Mouse (Mus musculus): ENCODE results near the gene Tnfrsf9.
"Not testable (repeated sequence)": the region's sequence is repeated elsewhere in the genome, so short reads cannot be mapped to it uniquely, and the experiment has no call there.

Tnfrsf9 gene

DNA sequence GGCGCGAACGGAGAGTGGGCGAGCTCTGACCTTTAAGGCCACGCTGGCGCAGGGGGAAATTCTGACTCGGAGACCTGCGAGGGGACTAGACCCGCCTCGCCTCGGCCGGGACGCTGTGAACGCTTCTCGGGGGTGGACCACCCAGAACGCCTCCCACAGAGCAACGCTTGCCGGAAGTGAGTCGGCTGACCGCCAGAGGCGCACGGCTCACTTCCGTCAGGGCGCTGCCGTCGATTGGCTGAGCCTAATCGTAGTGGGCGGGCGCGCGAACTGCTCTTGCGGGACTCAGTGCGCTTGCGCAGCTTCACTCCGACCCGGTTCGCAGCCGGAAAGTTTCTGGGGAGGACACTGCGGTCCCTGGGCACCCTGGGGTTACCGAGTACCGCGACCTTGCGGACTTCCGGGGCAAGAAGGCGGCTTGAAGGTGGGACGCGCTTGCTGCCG is at the start of gene Tnfrsf9, which contains the start of gene Park7:
TSS of gene Tnfrsf9 (plus strand) at position 273 of the 444 bp plus-strand sequence.
TSS of gene Park7 (minus strand) at position 148 of the 444 bp plus-strand sequence.
- peak; percentile 87 to 96 for DNase-seq (ENCODE audit: low spot score in 2 of 2)

DNA sequence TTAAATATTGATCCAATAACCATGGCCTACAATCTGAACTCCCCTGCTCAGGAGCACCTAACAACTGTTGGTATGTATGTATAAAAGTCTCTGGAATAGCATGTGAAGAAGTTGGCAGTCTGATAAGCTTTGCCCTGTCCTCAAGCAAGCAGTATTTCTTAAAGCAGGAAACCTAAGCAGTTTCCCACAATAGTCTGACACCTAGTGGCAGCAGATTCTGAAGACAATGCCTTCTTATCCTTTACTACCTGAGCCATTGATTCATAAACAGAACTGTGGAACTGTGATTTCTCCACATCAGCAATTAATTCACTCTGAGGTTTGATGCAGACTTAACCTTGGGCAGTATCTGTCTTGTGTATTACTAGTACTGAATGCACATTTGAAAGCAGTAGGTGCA is 49.0 kb upstream of the Tnfrsf9 start:
- DNase-seq (ENCODE audit: low spot score in 2 of 2), result no peak

DNA sequence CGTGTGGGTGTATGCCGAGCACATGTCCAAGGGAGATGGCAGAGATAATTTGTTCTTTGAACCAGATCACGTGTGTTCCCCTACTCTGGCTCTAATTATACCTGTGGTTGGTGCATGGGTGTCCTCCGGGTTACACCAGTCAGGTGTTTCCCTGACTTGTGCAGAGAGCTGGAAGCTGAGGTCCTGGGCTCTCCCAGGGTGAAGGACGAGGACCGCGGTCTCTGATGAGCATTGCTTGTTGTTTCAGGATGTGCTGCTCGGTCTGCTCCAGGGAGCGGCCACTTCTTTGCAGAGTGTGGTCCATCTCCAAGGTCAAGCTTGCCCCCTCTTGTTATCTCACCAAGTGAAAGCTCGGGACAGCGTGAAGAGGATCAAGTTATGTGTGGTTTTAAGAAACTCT is 48.3 kb upstream of the Tnfrsf9 start:
- DNase-seq (ENCODE audit: low spot score in 2 of 2), result no peak

DNA sequence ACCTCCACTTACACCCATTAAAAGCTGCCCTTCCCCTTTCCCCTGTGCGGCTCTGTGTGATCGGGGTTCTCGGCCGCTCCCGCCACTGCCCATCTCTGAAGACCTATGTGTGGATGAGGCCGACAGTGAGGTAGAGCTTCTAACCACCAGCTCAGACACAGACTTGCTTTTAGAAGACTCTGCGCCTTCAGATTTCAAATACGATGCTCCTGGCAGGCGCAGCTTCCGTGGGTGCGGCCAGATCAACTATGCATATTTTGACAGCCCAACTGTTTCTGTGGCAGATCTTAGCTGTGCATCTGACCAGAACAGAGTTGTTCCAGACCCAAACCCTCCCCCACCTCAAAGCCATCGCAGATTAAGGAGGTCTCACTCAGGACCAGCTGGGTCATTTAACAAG is 47.9 kb upstream of the Tnfrsf9 start:
- no peak for DNase-seq (ENCODE audit: low spot score in 2 of 2)

DNA sequence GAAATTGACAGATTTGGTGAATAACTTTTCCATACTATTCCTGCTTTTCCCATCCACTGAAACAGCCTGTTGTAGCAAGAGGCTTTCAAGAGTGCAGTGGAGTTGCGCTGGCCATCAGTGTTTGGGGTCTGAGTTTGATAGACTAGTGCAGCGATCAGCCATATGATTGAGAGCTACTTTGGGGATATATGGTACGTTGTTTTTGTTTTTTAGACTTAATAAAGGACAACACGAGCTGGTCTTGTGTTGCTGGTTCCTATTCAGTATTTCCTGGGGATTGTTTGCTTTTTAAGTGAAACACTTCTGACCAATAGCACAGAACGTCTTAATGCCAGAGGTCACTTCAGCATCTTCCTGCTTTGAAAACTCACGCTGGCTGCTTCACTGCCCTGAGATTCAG is 46.2 kb upstream of the Tnfrsf9 start:
- DNase-seq (ENCODE audit: low spot score in 2 of 2), result no peak

DNA sequence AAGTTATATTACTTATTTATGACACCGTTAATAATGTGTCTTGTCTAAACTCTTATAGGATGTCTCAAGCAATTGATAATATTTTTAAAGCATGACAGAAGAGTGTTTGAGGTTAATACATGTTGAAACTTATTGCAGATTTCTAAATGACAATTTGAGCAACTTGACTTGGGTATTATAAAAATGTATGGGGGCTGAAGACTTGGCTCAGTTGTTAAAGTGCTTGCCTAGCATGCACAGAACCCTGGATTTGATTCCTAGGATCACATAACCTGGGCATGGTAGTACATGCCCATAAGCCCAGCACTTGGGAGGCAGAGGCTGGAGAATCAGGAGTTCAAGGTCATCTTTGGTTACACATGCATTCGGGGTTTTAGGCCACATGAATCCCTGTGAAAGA is 45.5 kb upstream of the Tnfrsf9 start:
- no peak for DNase-seq (ENCODE audit: low spot score in 2 of 2)

DNA sequence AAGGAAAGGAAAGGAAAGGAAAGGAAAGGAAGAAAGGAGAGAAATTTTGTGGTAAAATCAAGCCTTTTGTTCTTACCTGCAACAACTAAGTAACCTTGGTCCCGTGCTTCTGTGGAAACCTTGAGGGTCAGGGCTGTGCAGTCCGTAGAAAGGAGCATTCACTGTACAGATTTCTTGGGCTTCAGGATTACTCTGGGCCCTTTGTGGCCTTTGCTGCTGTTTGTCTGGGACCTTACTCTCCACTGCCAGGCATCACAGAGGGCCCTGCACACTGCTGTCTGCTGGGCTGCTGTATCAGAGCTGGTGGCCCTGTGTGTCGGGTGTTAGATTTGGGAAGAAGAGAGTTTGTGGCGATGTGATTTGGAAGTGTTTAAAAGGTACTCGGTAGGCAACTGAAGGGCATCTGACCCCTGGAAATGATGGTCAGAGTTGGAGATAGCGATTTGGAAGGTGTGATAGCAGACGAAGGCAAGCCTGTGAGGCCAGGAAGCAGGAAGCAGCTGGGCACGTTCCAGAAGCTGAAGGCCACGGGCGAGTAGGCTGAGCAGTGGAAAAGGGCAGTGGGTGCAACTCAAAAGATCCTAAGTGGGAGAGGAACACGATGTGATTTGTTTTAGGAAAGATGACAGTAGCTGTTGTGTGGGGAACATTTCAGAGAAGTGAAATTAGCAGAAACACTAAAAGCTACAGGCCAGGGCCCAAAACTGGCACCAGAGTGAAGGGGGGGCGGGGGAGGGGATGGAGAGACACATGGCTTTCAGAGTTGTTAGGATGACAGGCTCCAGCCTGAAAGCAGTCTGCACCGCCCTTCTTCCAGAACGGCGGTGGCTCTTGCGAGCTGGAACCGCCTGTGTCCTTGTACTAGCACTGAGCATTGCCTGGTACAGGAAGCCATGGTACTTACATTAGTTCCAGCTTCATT is 44.8 kb upstream of the Tnfrsf9 start:
- DNase-seq (ENCODE audit: low spot score in 2 of 2), result no peak

DNA sequence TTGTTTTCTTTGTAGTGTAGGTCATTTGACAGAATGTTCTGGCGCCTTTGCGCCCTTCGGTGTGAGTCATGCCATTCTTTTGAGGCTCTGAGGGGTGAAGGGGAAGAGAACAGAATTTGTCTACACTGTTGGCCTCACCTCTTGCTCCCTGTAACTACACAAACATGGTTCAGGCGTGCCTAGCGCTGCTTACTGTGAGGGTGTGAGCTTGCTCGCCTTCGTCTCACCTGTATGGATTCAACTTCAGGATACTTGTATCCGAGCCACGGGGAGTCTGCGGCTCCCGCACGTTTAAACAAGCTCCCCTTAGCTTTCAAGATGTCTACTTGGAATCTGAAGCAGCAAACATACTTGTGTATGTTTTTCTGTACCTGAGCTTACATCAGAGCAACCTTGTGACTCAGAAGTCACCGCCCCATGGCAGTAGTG is 43.4 kb upstream of the Tnfrsf9 start:
- DNase-seq (ENCODE audit: low spot score in 2 of 2), result peak; percentile 28 to 43

DNA sequence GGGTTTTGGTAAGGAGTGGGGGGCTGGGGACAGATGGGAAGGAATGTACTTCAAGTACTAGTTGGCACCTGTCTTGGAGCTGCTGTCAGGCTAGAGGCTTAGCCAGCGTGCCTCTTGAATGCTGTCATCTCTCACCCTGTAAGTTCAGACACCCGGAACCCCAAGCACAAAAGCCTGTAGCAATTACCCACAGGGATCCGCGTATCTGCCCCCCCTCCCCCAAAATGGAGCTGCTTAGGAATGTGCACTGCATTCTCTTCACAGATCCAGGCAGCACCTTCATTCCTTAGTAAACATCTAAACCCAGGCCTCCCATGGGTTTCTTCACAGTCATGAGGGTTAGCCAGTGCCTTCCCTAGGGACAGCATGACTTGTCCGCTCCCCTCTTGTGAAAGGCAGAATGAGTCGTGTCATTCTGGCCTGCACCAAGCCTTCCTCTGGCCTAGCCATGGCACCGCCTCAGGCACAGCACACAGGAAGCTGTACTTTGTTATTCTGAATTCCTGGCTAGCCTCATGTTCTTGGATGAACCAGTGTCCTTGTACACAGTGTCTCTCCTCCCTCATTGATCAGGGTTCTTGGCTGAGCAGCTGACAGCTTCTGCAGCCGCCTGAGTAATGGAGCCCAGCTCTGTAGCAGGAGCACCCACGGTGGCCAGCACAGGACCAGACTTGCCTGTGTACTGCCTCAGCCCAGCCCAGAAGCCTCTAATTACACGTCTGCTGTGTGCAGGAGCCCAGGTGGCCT is 42.8 kb upstream of the Tnfrsf9 start:
- peak; percentile 46 to 72 for DNase-seq (ENCODE audit: low spot score in 2 of 2)

DNA sequence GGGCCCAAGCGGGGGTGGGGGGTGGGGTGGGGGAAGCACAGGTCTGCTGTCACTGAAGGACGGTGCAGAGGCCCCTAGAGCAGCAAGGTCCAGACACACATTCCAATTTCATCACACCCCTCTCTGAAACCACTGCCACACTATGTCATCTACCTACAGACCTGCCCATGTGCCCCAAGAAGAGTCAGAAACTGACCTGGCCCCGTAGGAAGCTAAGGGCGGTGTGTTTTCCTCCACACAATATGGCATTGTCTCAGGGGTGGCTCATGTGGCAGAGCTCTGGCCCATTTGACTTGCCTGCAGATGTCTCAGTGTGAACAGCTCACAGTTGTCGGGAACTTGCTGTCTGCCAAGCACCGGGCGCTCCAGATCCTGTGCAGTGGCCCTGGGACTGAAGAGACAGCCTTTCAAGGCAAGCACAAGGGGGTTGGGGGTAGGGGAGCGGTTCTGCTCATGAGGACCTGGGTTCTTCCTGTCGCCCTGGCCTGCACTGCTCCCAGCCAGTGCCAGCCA is 42.2 kb upstream of the Tnfrsf9 start:
- DNase-seq (ENCODE audit: low spot score in 2 of 2), result peak in 1 of 2 experiments; percentile 37

DNA sequence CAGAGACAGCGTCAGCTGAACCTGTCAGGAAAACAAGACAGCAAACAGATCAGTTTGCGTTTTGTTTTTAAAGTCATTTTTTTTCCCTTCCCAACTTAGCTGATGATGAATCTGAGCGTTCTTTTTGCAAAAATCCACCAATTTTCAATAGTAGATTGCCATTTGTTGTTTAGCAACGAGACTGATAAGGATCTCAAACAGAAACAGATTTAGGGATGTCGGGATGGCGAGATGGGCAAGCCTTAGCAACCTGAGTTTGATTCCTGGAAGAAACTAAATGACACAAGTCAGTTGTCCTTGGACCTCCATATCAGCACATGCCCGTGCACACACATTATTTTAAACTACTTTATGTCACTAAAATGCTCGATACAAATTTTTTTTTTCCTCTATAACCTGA is 41.7 kb upstream of the Tnfrsf9 start:
- DNase-seq (ENCODE audit: low spot score in 2 of 2), result no peak

DNA sequence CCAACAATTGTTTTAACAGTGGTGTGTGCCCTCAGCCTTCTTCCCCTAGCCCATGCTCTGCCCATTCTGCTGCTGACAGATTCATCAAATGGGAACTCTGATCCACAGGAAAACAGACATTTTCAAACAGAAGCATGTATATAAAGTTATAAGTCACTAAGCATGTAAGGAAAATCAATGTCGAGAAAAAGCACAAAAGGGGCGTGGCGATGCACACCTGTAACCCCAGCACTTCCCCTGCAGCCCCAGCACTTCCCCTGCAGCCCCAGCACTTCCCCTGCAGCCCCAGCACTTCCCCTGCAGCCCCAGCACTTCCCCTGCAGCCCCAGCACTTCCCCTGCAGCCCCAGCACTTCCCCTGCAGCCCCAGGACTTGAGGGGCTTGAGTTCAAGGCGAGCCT is 39.9 kb upstream of the Tnfrsf9 start:
- DNase-seq (ENCODE audit: low spot score in 2 of 2), result not testable (repeated sequence)

DNA sequence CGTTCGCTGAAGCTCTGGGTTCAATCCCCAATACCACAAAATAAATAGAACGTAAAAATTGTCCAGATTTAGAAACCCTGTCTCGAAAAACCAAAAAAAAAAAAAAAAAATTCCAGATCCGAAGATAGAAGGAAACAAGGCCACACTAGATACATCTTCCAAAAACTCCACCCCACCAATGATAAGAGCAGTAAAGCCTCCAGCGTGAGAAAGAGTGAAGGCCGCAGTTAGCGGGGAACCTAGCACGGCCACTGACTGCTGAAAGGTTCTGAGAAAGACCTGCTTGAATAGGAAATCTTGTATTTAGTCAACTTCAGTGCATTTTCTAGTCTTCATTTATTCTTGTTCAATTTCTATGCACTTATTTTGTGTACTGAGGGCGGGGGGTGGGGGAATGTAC is 39.0 kb upstream of the Tnfrsf9 start:
- no peak for DNase-seq (ENCODE audit: low spot score in 2 of 2)

DNA sequence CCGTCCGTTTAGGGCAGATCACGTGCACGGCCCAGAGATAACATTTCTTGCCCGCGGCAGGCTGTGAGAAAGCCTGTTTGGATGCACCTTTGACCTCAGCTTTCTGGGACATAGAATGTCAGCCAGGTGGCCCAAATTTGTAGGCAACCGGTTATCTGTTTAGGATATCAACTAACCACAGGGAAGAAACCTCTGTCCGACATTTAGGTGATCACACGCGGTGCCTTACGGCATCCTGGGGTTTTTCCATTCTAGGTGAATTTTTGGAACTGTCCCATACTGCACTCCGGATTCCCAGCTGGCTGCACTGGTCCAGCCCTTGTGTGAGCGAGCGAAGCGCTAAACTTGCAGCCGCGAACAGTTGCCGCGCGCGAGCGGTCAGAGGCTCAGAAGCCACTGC is 34.7 kb upstream of the Tnfrsf9 start:
- DNase-seq (ENCODE audit: low spot score in 2 of 2), result no peak

DNA sequence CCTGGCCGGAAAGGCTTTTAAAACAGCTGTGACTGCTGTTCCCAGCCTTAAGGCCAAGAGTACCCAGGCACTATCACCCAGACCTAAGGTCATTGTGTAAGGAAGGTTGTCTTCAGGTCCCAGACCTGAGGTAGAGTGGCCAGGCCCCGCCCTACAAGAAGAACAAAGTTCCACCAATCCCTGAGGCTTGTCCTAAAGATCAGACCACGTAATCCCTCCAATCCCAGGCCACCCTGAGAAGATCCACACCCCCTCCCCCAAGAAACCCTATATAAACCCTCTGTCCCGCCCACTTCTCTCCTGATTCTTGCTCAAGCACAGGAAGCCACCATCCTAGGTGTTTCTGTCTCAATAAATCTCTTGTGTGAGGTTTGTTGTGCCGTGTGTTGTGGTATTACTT is 34.0 kb upstream of the Tnfrsf9 start:
- DNase-seq (ENCODE audit: low spot score in 2 of 2), result no peak

DNA sequence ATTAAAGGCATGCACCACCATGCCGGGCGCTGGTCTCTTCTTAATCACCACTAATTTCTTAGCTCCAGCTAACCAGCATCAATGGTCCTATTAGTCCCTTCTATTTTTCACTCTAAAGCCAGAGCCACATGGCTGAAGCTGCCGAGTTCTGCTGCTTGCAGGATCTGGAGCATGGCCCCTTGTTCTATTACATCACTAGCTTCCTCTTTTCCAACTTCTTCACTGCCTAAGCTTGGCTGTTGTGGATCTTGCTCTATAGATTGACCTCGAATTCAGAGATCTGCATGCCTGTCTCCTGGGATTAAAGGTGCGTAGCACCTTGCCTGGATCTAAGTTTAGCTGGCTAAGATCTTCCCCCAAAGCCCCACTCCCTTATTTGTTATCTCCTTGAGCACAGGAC is 31.7 kb upstream of the Tnfrsf9 start:
- DNase-seq (ENCODE audit: low spot score in 2 of 2), result no peak

DNA sequence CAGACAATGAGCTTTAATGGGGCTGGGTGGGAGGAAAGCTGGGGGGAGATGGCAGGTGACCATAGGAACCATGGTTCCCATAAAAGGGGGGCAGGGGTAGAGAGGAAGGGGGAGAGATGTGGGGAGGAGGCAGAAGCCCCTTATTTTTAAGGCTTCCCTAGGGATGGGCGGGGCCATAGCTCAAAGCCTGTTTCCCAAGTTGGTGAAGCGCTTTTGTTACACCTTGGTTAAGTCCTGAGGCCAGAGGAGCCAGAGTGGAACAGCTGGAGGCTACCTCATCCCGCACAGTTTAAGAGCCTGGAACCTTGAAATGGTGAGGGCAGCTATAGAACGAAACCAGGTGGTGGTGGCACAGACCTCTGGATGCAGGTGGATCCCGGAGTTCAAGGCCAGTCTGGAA is 26.5 kb upstream of the Tnfrsf9 start:
- DNase-seq (ENCODE audit: low spot score in 2 of 2), result no peak

DNA sequence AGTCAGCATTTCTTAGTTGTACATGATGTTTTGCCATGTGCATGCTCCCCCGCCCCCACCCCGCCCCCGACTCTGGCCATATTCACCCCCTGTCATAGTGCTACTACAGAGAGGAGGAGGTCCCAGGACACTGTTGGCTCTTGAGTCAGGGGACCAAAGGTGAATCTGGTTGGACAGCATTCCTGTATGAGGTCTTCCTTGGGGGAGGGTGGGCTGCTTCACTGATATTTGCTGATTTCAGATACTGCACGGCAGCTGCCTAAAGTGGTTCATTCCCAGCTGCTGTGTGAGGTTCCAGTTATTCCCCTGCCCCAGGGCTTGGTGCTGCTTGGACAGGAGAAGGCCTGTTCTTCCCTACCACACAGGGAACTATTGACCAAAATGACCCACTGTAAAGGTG is 25.9 kb upstream of the Tnfrsf9 start:
- no peak for DNase-seq (ENCODE audit: low spot score in 2 of 2)

DNA sequence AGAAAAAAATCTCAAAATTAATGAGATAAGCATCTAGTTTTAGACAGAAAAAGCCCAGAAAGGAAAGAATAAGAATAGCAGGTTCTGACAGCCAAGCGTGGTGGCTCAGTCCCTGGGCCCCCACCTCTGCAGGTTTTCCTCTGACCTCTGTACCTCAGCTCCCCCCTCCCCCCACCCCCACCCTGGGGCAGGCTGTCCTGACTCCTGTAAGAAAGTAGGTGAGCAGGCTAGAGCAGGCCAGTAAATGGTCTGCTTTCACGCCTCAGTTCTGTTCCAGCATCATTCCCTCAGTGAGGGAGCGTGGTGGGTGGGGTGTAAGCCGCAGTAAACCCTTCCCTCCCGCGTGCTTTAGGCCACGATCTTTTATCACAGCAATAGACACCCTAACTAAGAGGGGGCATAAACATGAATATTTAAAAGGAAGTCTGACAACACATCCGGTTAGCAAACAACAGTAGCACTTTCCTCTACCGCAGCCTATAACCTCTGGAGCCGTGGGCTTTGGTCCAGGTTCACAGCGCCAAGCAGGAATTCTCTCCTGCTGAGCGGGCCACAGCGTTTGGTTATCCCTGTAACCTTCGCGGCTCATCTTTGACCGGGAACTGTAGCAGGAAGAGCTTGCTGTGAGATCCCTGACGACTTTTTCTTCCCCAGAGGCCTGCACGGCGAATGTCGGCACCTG is 24.9 kb upstream of the Tnfrsf9 start:
- no peak for DNase-seq (ENCODE audit: low spot score in 2 of 2)

DNA sequence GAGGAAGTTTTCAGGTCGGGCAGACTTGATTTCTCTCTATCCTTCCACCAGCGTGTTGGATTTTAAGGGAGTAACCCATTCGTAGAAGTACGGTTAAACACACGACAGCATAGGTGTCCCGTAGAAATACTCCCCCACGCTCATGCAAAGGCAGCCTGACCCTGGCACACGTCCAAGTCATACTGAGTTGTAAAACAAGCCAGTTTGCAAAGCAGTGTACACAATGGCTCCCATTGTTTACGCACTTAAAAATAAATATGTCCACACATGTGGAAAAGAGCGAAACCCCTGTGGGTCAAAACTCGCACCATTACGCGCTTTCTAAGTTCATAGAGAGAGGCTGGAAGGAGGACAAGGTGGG is 24.4 kb upstream of the Tnfrsf9 start:
- peak; percentile 26 to 54 for DNase-seq (ENCODE audit: low spot score in 2 of 2)

DNA sequence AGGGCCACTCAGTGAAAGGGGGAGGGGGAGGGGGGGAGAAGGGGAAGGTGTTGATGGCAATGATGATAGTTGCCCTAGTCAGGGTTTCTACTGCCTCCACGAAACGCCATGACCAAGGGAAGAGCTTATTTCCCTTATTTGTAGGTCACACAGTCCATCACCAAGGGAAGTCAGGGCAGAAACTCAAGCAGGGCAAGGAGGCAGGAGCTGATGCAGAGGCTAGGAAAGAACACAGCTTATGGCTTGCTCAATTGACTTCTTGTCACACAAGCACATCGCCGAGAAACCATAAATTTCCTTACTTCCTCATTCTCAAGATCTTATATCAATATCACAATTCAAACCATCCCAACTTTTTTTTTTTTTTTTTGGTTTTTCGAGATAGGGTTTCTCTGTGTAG is 23.1 kb upstream of the Tnfrsf9 start:
- no peak for DNase-seq (ENCODE audit: low spot score in 2 of 2)

All from urinary bladder, postnatal 36 days (tissue).